Mouse (Mus musculus) thymus, adult 18-20 months (tissue): ENCODE data around the gene Pla2g4a.

Experiments used
- DNase-seq, 2 experiments: peaks; one replicate each; pipeline ENCODE4 v3.0.0; 2022; ENCODE audit warnings: mixed read lengths in 2 of 2

The Pla2g4a gene

DNA sequence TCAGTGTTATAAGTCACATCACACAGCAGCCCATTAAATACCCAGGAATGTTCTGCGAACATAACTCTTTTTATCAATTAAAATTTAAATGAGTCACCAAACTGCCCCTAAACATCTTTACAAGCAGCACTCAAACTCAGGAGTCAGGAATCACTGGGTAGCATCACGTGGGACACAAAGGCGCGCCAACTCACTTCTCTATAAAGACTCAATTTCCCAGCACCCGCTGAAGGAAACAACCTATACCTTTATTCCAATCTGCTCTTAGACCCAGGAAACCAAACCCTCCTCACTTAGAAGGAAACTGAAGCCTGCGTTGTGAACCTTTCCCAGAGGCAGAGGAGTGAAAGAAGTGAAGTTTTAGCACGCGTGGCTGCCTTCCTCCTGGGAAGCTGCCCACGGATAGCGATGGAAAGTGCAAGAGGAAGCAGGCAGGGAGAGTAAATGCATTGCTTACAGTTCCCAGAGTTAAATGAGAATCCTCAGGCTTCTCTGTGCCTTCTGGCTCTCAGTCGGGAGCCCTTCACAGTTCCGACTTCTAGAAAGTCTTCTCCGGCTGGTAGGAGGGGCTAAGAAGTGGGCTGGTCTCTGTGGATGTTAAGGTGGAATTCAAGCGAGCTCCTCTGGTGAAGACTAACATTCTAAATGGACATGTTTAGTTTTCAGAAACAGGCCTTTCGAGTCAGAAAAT, at the start of gene Pla2g4a:
TSS of gene Pla2g4a (minus strand) at position 557 of the 691 bp plus-strand sequence.
- peak; percentile 5 to 6 for DNase-seq

DNA sequence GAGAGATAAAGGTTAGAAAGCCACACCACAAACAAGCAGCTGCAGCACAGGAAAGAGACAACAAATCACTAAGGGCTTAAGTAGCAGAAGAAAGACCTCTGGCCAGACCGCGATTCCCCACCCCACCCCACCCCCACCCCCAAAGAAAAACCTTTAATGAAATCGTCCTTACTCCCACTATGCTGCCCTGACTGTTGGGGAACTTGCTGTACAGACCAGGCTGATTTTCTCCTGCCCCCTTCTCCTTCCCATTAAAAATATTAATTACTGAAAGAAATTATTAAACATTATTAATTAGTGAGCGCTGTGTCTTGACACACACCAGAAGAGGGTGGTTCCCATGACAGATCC, 49.5 kb upstream of the Pla2g4a start:
- DNase-seq, result no peak

DNA sequence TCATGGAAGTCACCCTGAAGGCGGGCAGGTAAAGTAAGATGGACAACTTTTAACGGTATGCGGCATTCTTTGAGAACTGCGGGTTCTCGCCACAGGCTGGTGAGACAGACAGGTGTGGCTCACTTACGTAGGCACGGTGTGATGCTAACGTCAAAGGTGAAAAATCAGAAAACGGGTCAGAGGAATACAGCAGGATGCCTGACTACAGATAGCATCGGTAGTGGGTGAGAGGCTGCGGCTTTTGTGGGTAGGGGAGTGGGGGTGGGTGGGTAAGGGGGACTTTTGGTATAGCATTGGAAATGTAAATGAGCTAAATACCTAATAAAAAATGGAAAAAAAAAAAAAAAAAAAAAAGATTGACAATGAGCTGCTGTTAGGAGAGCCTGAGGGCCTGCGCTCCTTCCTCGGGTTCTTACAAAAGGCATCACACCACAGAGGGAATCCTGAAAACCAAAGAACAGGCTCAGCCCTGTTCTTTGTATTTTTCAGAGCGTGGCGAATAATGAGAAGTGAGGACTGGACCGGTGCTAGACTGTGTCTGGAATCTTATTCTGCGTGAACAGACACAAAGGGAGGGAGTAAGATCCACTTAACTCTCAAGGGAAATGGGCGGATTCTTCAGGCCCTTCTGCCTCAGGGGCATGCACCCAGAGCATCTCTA, 49.0 kb upstream of the Pla2g4a start:
- DNase-seq, result no peak

DNA sequence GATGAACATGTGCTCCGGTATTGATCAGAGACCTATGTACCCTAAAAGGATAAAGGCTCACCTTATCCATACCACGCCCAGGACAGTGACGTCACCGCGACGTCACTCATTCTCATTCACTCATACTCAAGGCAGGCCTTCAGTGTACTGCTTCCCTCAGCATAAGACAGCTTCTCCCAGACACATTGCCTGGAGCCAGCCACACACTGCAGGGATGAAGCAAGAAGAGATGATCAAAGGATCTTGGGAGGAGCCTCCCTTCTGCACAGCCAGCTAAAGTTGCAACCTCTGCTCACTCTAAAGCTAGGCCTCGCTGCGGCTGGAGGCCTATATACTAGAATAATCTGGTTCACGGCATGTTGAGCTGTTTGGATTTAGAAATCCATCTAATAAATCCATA, 48.0 kb upstream of the Pla2g4a start:
- DNase-seq, result no peak

DNA sequence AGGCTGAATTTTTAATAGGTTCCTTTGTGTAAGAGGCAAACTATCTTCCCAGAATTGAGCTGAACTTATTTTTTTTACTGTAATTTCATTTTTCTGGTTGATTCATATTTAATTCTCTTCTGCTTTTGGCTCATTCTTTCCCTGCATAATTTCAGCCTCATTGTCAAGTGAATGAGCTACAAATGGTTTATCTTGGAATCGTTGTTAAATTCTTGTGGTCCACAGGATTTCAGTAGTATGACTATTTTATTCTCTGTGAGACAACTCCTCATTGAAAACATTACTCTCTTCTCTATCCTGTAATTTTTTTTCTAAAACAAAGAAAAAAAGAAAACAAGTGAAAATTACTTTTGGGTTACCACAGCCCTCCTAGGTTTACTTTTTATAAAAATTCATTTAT, 14.5 kb upstream of the Pla2g4a start:
- no peak for DNase-seq

DNA sequence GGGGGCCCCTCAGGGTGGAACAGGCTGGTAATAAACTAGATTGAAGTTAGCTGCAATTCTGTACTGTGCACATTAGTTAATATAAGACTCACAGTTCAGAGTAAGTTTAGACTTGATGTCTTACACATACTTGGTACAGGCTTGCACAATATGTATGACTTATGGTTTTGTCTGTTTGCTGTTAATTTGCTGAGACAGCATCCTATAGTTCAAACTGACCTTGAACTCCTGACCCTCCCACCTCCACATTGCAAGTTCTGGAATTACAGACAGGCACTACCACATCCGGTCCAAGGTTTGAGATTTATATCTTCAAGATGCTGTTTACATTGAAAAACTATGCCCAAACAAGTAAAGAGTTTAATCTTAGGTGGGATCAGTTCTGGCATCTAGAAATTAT, 4.7 kb upstream of the Pla2g4a start:
- no peak for DNase-seq

DNA sequence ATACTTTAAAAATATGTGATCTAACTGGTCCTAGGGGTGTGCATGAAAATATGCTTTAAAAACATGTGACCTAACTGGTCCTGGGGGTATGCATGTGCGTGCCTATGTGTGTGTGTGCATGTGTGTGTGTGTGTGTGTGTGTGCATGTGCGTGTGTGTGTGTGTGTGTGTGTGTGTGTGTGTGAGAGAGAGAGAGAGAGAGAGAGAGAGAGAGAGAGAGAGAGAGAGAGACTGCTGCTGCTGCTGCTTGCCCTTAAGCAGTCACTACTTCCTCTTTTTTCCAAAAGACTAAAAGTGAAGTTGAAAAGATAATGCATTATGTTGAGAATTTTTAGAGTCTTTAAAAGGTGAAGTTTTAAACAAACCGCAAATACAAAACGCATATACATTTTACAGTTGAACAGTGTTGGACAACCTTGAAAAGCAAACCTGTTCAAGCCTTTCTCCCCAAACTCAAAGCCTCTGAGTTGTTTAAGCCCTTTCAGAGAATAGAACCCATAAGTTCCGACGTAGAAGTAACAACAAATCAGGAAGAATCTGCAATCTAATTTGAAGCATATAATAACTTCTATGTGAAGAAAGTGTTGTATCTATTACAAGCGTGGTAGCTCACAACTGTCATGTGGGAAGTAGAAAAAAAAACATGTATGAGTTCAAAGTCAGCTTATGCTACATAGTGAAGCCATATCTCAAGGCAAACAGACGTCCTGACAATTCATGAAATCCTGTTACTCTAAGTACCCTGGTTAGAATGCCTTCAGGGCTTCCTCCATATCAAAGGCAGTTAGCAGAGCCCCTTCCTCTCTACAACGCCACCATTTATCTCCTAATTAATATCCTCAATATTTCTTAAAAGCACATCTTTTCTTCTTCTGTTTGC, 574 bp upstream of the Pla2g4a start:
- no peak for DNase-seq

DNA sequence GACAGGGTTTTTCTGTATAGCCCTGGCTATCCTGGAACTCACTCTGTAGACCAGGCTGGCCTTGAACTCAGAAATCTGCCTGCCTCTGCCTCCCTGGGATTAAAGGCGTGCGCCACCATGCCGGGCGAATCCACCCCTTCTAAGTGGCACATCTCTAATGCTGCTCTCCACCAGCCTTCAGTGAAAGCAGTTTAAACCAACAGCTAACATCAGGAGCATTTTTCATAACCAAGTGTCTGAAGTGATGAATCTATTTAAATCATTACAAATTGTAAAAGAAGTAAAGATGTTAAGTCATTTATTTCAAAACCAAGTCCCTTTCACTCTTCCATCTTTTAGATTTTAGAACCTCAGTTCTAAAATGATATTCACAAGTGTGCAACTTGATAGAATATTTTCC, 839 bp downstream of the Pla2g4a start:
- no peak for DNase-seq

DNA sequence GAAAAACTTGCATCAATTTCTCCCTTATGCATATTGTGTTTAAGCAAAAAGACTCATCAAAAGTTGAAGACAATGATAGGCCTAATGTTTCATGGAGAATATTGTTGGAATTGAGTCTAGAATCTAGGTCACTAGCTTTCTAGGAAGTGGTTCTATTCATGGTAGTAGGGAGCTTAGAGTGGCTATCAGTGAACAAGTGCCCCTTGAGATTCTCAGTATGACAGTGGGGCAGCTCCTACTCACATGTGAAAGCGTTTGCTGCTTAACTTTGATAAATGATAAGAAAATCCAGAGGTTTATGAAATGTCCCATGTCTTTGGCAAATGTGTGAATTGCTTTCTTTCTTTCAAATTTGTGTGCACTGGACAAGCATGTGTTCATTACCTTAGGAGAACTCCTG, 2.0 kb downstream of the Pla2g4a start:
- DNase-seq, result no peak

DNA sequence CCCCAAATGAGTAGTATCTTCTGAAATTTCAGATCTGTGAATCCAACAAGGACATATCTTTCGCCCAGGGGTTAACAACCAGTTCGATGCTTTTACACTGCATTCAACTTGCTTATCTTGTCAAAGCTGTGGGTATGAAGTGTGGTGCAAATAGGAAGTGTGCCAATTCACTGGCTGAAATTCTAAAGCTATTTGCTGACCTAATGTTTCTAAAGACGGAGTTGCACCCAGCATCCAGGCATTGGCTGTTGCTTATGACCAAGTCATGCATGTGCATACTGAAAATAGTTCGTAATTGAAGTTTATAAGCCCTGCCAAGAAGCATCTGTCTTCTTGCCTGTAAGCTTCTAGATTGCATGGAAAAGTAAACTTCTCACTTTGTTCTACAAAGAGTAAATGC, 5.6 kb downstream of the Pla2g4a start:
- DNase-seq, result no peak

DNA sequence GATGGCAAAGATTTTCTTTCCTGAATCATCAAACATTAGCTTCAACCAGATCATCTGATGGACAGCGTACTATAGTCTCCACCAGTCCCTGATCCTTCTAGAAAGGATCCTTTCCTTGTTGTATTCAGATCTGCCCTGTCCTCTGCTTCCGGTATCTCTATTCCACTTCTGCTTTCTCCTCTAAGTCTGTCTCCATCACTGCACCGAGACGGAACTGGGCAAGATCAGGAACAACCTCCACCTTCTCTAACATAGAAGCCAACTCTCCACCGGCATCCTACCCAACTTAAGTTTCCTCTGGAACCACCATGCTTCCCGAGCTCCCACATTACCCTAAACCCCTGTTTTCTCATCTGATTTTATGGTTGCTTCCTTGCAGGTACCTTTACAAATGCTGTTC, 7.1 kb downstream of the Pla2g4a start:
- no peak for DNase-seq

DNA sequence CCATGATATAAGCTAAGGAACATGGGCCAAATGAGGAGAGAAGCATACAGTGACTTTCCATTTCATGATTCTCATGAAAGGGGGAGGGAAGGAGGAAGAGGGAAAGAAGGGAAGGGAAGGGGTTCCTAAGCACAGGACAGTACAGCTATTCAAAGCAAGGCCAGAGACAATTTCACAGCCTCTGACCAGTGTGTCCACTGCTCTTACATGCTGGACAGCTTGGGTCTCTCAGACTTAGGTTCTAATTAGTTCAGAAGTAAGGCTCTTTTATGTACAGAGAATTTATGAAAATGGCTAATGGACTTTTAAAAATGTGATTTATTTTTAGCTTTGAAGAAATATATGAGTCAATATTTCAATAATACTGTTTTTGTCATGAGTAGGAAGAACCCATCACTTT, 9.0 kb downstream of the Pla2g4a start:
- no peak for DNase-seq

DNA sequence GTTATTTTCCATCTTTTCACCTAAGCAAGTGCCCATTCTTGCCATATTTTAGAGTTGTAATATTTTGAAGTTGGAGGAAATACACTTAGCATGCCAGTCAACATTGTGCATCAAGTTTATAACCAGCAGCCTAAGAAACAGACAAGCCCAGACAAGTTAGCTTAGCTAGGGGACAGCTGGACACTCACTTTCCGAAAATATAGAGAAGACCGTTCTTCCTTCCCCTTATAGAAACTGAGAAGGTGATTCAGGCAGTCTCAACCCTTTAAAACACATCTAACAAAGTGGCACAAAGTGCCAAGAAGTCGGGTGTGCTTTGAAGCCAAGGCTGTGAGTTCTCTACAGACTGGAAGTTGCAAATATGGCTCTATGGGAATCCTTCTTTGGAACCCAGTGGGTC, 10.4 kb downstream of the Pla2g4a start:
- DNase-seq, result no peak

DNA sequence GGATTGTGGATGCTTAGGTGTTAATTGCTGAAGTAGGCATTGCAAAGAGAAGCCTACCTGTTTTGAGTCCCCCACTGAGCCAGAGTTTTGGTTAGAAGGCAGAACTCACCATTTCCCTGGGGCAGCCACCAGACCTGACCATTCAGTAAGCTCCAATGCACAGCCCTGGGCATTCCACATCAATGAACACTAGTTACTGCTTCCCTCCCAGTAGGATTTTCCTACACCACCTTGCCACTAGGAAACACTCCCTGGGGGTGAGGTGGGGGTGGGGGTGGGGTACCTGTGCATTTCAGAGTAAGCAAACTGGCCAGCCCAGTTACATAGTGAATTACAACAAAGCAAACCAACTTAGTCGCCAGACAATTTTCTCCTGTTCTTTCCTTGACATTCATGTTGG, 10.8 kb downstream of the Pla2g4a start:
- DNase-seq, result no peak

DNA sequence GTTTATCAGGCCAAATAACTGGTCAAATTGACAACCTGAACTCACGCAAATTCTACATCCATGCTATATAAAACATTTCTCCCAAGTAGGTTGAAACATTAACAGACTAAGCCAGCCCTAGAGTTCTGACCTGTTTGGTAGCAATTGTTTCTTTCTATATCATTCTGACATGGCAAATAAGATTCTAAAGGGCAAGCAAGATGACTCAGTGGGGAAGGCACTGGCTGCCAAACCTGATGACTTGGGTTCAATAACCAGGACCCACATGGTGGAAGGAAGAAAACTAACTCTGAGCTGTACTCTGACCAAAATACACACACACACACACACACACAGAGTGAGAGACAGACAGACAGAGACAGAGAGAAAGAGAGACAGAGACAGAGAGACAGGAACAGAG, 11.8 kb downstream of the Pla2g4a start:
- no peak for DNase-seq

DNA sequence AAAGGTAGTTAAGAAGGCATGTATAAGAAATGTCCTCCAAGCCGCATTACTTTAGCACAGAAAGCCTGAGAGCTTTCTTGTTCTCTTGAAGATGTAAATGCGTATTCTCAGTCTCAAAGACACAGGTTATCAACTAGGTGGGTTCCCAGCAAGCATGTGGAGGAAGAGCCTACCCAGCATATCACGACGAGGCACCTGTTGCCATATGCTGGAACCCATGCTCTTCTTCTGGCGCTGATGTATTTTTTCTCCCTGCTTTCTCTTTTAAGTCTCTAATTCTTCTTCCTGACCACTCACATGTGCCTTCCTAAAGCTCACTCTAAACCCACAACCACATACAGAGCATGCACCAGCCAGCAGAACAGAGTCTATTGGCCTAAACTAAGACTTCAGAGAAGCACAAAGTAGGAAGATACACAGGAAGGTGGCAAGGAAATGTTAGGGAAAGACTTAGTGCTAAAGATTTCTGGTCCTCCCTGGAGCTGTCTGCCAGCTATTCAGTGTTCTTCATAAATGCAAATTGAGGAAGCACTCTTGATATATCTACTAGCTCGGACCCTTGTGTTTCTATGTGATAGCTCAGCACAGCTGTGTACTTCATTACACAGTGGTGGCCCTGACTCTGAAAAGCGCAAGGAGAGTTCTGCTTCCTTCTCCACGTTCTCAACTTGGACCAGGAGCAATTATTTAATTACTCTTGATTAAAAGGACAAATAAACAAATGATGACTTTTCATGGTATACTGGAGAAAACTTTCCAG, 12.8 kb downstream of the Pla2g4a start:
- DNase-seq, result no peak

DNA sequence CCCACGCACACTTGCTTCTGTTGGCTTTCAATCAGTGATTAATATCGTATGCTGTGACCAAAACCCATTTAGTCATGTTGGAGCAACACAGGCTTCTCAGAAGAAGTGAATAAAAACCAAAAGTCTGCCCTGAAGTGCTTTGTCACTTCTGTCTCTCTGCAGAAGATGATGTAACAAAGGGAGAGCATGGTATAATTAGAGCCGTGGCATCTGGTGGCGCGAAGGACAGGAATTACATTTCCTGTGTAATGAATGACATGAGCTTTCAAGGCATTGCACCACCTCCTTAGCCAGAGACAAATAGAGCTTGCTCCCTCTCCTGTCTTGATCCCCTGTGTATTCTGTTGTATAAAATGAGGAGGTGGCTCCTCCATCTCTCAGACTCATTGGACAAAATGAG, 14.1 kb downstream of the Pla2g4a start:
- DNase-seq, result no peak

DNA sequence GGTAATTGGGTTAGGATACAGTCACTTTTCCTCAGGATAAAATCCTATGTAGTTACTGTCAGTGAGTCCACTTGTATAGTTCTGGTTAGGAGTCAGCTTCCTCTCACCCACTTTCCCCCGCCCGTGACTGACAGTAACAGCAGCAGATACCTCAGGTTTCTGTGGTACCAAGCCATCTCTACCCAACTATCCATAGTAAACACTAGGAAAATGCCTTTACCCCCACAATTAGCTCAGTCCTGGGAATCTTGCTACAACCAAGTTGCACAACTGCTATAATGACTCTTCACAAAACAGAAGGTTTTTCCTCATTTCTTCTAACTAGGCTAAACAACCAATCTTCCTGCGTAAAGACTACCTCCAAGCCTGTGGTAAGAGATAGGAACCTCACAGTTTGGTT, 14.7 kb downstream of the Pla2g4a start:
- no peak for DNase-seq

DNA sequence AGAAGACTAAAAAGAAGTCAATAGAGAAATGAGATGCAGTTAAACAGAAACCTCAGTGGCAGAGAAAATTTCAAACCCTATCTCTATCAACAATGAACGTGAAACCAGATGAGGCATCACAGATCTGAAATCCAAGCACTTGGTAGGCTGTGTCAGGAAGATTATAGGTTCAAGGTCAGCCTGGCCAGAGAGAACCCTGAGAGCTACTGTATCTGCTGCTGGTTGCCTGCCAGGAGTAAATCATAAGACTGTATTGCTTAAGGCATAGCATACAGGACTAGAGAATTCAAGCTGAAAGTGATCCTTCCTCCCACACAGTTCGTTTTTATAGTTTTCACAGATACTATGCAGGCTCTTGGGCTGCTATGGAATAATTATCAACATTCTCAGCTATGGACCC, 17.5 kb downstream of the Pla2g4a start:
- DNase-seq, result no peak

DNA sequence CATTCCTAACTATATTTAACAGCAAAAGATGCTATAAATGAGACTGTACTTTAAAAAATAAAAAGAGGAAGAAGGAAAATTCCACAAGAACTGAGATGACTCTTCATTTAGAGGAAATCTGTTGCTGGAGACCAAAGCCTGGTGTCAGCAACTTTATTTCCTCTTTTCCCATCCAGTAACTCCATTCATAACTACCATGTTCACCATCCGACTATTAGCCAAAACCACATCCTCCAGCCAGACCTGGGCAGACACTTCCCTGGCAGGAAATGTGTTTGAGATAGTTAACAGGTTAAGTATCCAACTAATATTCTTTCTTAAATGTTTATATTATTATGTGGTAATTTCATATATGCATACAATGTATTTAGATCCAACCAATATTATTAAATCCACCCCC, 20.8 kb downstream of the Pla2g4a start:
- DNase-seq, result no peak

DNA sequence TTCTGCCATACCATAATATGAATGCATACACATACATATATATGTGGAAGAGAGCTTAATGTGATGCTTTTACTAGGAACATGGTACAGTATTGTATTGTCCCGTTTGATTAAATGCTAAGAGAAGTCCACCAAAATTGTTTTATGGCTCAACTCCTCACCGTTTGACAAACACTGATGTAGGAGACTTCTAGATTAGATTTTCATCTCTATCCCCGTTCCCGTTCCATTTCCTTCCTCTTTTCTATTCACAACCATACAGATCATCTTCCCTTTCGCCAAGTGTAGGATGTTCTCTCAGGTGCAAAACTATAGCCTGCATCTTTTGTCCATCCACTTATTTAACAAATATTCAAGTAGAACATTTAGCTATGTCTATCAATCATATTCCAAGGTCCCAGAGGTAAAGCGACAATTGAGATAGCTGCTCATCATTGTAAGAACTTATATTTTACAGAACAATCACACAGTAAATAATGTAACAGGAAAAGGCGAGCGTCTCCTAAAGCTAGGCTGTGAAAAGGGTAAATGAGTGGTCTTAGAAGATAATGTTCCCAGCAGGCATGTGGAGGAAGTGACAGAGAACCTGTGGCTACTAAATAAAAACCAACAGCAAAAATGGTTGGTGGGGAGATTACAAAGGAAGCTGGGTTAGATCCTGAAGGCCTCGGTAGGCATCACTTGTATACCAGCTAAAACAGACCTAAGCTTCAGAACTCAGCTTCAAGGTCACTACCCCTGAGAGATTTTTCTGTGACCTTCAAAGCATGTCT, 21.6 kb downstream of the Pla2g4a start:
- no peak for DNase-seq

DNA sequence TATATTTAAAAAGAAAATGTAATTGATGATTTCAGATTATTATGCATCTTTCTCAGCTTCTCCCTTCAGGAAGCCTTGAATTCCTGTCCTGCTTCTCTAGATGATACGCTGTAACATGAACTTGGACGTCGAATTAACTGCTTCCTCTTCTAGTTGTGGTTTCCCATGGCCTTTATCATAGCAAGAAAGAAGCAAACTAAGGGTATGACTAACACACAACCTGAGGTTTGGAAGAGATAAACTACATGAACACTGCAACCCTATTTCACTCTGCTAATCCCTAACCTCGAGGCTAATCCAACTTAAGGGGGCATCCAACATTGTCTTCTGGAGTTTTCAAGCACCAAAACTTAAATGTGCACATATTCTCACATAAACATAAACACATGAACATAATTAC, 23.3 kb downstream of the Pla2g4a start:
- no peak for DNase-seq

DNA sequence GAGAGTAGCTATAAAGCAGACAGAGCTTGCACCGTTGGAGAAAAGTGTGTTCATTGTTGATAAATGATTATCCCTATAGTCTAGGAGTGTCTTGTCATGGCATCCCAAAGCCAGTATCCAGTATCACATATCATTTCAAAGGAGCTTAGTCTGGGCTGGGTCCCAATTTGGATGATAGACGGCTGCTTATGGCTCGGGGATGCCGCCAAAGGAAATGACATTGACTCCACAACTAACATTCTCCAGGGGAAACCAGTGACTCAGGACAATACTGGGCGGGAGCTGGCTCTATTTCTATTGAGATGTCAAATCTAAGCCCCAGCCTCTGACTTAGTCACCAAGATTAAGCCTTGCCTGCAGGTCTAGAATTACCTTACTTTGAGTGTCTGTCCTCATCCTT, 31.9 kb downstream of the Pla2g4a start:
- no peak for DNase-seq
